Mouse (Mus musculus) MEL (cell line): Measurements from ENCODE around the gene Psmb7.

ENCODE experiments used
- CTCF ChIP-seq, 3 experiments: IDR thresholded peaks in 2 of 3; conservative IDR thresholded peaks in 1 of 3; 2 replicates each; pipeline ENCODE4 v1.5.1; 2011 to 2012; ENCODE audit warnings: low read length in 3 of 3, low read depth in 2 of 3, mild to moderate bottlenecking in 2 of 3, improper control_type of control experiment in 1 of 3, inconsistent platforms in 1 of 3, mixed read lengths in 1 of 3, moderate library complexity in 1 of 3; ENCODE audit not compliant: control insufficient read depth in 1 of 3, insufficient read depth in 1 of 3, poor library complexity in 1 of 3, severe bottlenecking in 1 of 3
- SMC3 ChIP-seq: IDR thresholded peaks from 2 replicates; pipeline ENCODE4 v1.6.1; 2011; ENCODE audit warnings: low read depth, low read length, improper control_type of control experiment

- TF ChIP-seq CTCF (IDR thresholded peaks at IDR 0.05 in 2 of 3, conservative IDR thresholded peaks at IDR 0.05 in 1 of 3; ENCODE audit: control insufficient read depth in 1 of 3, insufficient read depth in 1 of 3, low read depth in 2 of 3, low read length in 3 of 3, poor library complexity in 1 of 3, severe bottlenecking in 1 of 3) (no peak), SMC3 (no peak)
These were observed 19.9 kb downstream of the Psmb7 start for GRCm38 (mm10) chr2:38623821-38624590.
